Mouse (Mus musculus): ENCODE measurements around the gene Tst. TPM values are rescaled to one million over a fixed set of nuclear protein-coding genes. Genes with fewer than 3 reads are reported as not detected.

Gene Tst
- polyA plus RNA-seq, 1 experiment from 2014 or later: 88.7 TPM

- peak within 1 kb of the TSS; percentile 89 for H3K4me2 ChIP-seq
- under 1% methylated on average over 40 of the region's 40 CpGs for WGBS
- peak; percentile 72 for ATAC-seq (ENCODE audit: borderline replicate concordance, extremely low read depth, low FRiP score, low TSS enrichment)
- H3K27ac ChIP-seq: peak within 1 kb of the TSS; percentile 99
- peaks cover 18% of the 10 kb centered on the region; the same call in 1 of the 2 replicates for H3K27me3 ChIP-seq
- H3K9ac ChIP-seq: peak within 1 kb of the TSS; percentile 51
- no peaks in the 10 kb centered on the region for H3K9me3 ChIP-seq
- H3K4me3 ChIP-seq: peak within 1 kb of the TSS; percentile 69
- H3K36me3 ChIP-seq: 0 out of 2 replicates have a peak, but pooled peaks cover 3% of the 10 kb centered on the region
- H3K4me1 ChIP-seq: peaks cover 68% of the 10 kb centered on the region
Measured at GRCm38 (mm10) chr15:78406293-78406934, 707 bp upstream of the Tst start, which contains the start of gene Mpst. Gene Mpst, plus strand, starts transcription at chr15:78406416.

- Histone ChIP-seq H3K9me3 (no peaks in the 10 kb centered on the region), H3K27me3 (peaks cover 10% of the 10 kb centered on the region; the same call in 1 of the 2 replicates), H3K9ac (peak overlapping the region; percentile 51), H3K4me2 (peak overlapping the region; percentile 89), H3K4me3 (peak overlapping the region; percentile 69), H3K27ac (peak overlapping the region; percentile 99), H3K36me3 (no peaks in the 10 kb centered on the region), H3K4me1 (peaks cover 65% of the 10 kb centered on the region)
- WGBS: 46% methylated on average over 11 of the region's 11 CpGs
- ATAC-seq (ENCODE audit: borderline replicate concordance, extremely low read depth, low FRiP score, low TSS enrichment): no peak
Measured at GRCm38 (mm10) chr15:78405098-78405497, 609 bp downstream of the Tst start.

- H3K4me2 ChIP-seq: peak overlapping the region; percentile 89
- H3K9me3 ChIP-seq: no peaks in the 10 kb centered on the region
- no peak for ATAC-seq (ENCODE audit: borderline replicate concordance, extremely low read depth, low FRiP score, low TSS enrichment)
- H3K36me3 ChIP-seq: 0 out of 2 replicates have a peak, but pooled peaks cover 4% of the 10 kb centered on the region
- peaks cover 57% of the 10 kb centered on the region for H3K4me1 ChIP-seq
- 0 out of 2 replicates have a peak overlapping the region, but pooled peaks have one; percentile 13 for H3K9ac ChIP-seq
- WGBS: 8% methylated on average over 1 of the region's 1 CpGs
- no peaks in the 10 kb centered on the region for H3K27me3 ChIP-seq
- peak overlapping the region; percentile 69 for H3K4me3 ChIP-seq
- peak overlapping the region; percentile 99 for H3K27ac ChIP-seq
Measured at GRCm38 (mm10) chr15:78403896-78404295, 1.8 kb downstream of the Tst start.

- ATAC-seq (ENCODE audit: borderline replicate concordance, extremely low read depth, low FRiP score, low TSS enrichment): no peak
- H3K27ac ChIP-seq: peak overlapping the region; percentile 99
- H3K9ac ChIP-seq: 0 out of 2 replicates have a peak overlapping the region, but pooled peaks have one; percentile 13
- H3K4me2 ChIP-seq: peak overlapping the region; percentile 89
- peaks cover 57% of the 10 kb centered on the region for H3K4me1 ChIP-seq
- H3K27me3 ChIP-seq: no peaks in the 10 kb centered on the region
- H3K4me3 ChIP-seq: peak overlapping the region; percentile 69
- H3K36me3 ChIP-seq: 0 out of 2 replicates have a peak, but pooled peaks cover 4% of the 10 kb centered on the region
- 38% methylated on average over 3 of the region's 3 CpGs for WGBS
- no peaks in the 10 kb centered on the region for H3K9me3 ChIP-seq
Measured at GRCm38 (mm10) chr15:78403301-78403741, 2.4 kb downstream of the Tst start.

GRCm38 (mm10) chr15:78402423-78402822 lies 3.3 kb downstream of the Tst start:
- Histone ChIP-seq H3K9ac (no peak overlapping the region), H3K27ac (peak overlapping the region; percentile 99), H3K9me3 (no peaks in the 10 kb centered on the region), H3K4me3 (no peak overlapping the region), H3K4me1 (peaks cover 51% of the 10 kb centered on the region), H3K4me2 (peak overlapping the region; percentile 89), H3K36me3 (0 out of 2 replicates have a peak, but pooled peaks cover 4% of the 10 kb centered on the region), H3K27me3 (no peaks in the 10 kb centered on the region)
- ATAC-seq (ENCODE audit: borderline replicate concordance, extremely low read depth, low FRiP score, low TSS enrichment): peak; percentile 15; the same call in 1 of the 2 replicates
- whole genome bisulfite sequencing: 45% methylated on average over 7 of the region's 7 CpGs

GRCm38 (mm10) chr15:78401921-78402320 lies 3.8 kb downstream of the Tst start:
- 0 out of 2 replicates have a peak overlapping the region, but pooled peaks have one; percentile 0 for H3K9ac ChIP-seq
- H3K4me1 ChIP-seq: peaks cover 47% of the 10 kb centered on the region

GRCm38 (mm10) chr15:78401345-78401744 lies 4.4 kb downstream of the Tst start:
- H3K27ac ChIP-seq: peak overlapping the region; percentile 99
- H3K36me3 ChIP-seq: 0 out of 2 replicates have a peak, but pooled peaks cover 4% of the 10 kb centered on the region
- no peaks in the 10 kb centered on the region for H3K27me3 ChIP-seq
- no peak for ATAC-seq (ENCODE audit: borderline replicate concordance, extremely low read depth, low FRiP score, low TSS enrichment)
- H3K4me1 ChIP-seq: peaks cover 47% of the 10 kb centered on the region
- peak overlapping the region; percentile 89 for H3K4me2 ChIP-seq
- no peak overlapping the region for H3K4me3 ChIP-seq
- WGBS: 61% methylated on average over 6 of the region's 6 CpGs
- H3K9me3 ChIP-seq: no peaks in the 10 kb centered on the region
- 0 out of 2 replicates have a peak overlapping the region, but pooled peaks have one; percentile 0 for H3K9ac ChIP-seq

More at GRCm38 (mm10) chr15:78401921-78402320, 3.8 kb downstream of the Tst start:
- 26% methylated on average over 4 of the region's 4 CpGs for WGBS
- ATAC-seq (ENCODE audit: borderline replicate concordance, extremely low read depth, low FRiP score, low TSS enrichment): no peak
- H3K27ac ChIP-seq: peak overlapping the region; percentile 99
- peak overlapping the region; percentile 89 for H3K4me2 ChIP-seq
- H3K36me3 ChIP-seq: 0 out of 2 replicates have a peak, but pooled peaks cover 4% of the 10 kb centered on the region
- no peaks in the 10 kb centered on the region for H3K27me3 ChIP-seq
- H3K4me3 ChIP-seq: no peak overlapping the region
- H3K9me3 ChIP-seq: no peaks in the 10 kb centered on the region

GRCm38 (mm10) chr15:78395478-78395962 lies 10.2 kb downstream of the Tst start, which contains the start of gene Tex33:
Gene Tex33, minus strand, starts transcription at chr15:78395912.
- ATAC-seq (ENCODE audit: borderline replicate concordance, extremely low read depth, low FRiP score, low TSS enrichment): no peak
- Histone ChIP-seq H3K9ac (no peak within 1 kb of the TSS), H3K9me3 (no peaks in the 10 kb centered on the region), H3K27me3 (no peaks in the 10 kb centered on the region), H3K36me3 (0 out of 2 replicates have a peak, but pooled peaks cover 4% of the 10 kb centered on the region), H3K4me2 (no peak within 1 kb of the TSS), H3K27ac (no peak within 1 kb of the TSS), H3K4me3 (no peak within 1 kb of the TSS), H3K4me1 (no peaks in the 10 kb centered on the region)
- WGBS: 73% methylated on average over 8 of the region's 8 CpGs

GRCm38 (mm10) chr15:78390855-78391254 lies 14.9 kb downstream of the Tst start:
- no peak overlapping the region for H3K4me2 ChIP-seq
- H3K9me3 ChIP-seq: no peaks in the 10 kb centered on the region
- H3K4me1 ChIP-seq: no peaks in the 10 kb centered on the region
- H3K9ac ChIP-seq: no peak overlapping the region
- no peaks in the 10 kb centered on the region for H3K27me3 ChIP-seq
- H3K36me3 ChIP-seq: no peaks in the 10 kb centered on the region
- no peak for ATAC-seq (ENCODE audit: borderline replicate concordance, extremely low read depth, low FRiP score, low TSS enrichment)
- H3K27ac ChIP-seq: no peak overlapping the region
- WGBS: 66% methylated on average over 3 of the region's 3 CpGs
- no peak overlapping the region for H3K4me3 ChIP-seq

- H3K4me1 ChIP-seq: 0 out of 2 replicates have a peak, but pooled peaks cover 3% of the 10 kb centered on the region
- no peak for ATAC-seq (ENCODE audit: borderline replicate concordance, extremely low read depth, low FRiP score, low TSS enrichment)
- H3K27me3 ChIP-seq: no peaks in the 10 kb centered on the region
- no peaks in the 10 kb centered on the region for H3K9me3 ChIP-seq
- WGBS: 100% methylated on average over 1 of the region's 1 CpGs
- H3K4me3 ChIP-seq: no peak overlapping the region
- H3K4me2 ChIP-seq: no peak overlapping the region
- no peaks in the 10 kb centered on the region for H3K36me3 ChIP-seq
- no peak overlapping the region for H3K27ac ChIP-seq
- H3K9ac ChIP-seq: no peak overlapping the region
Measured at GRCm38 (mm10) chr15:78385564-78385963, 20.1 kb downstream of the Tst start.

- Histone ChIP-seq H3K9me3 (no peaks in the 10 kb centered on the region), H3K27me3 (no peaks in the 10 kb centered on the region), H3K36me3 (no peaks in the 10 kb centered on the region), H3K4me3 (no peak overlapping the region), H3K27ac (peak overlapping the region; percentile 61; the same call in 1 of the 2 replicates), H3K4me1 (0 out of 2 replicates have a peak, but pooled peaks cover 3% of the 10 kb centered on the region), H3K4me2 (no peak overlapping the region), H3K9ac (no peak overlapping the region)
- no peak for ATAC-seq (ENCODE audit: borderline replicate concordance, extremely low read depth, low FRiP score, low TSS enrichment)
- WGBS: 49% methylated on average over 7 of the region's 7 CpGs
Measured at GRCm38 (mm10) chr15:78384220-78385116, 21.2 kb downstream of the Tst start.
